Mouse (Mus musculus) olfactory bulb, adult 2 months (tissue): ENCODE measurements around the gene Nubpl. TPM values are rescaled to one million over a fixed set of nuclear protein-coding genes. Genes with fewer than 3 reads are reported as not detected.
A peak's percentile ranks its signal among the peaks of the same experiment; 100 is the strongest.
"Not testable (repeated sequence)": the region's sequence is repeated elsewhere in the genome, so short reads cannot be mapped to it uniquely, and the experiment has no call there.

Source experiments
- H3K27ac ChIP-seq: fragments of 200-500 bp; 2 replicates; pipeline ENCODE4 v1.5.1; 2012; ENCODE audit warnings: low read depth, low read length; ENCODE audit not compliant: insufficient read depth
- H3K4me1 ChIP-seq: fragments of 200-500 bp; 2 replicates; pipeline ENCODE4 v1.6.1; 2012; ENCODE audit warnings: low read length; ENCODE audit not compliant: control insufficient read depth, insufficient read depth
- H3K4me3 ChIP-seq: fragments of 200-500 bp; 2 replicates; pipeline ENCODE4 v1.5.1; 2012; ENCODE audit warnings: mild to moderate bottlenecking, low read depth, low read length, moderate library complexity; ENCODE audit not compliant: insufficient read depth
- CTCF ChIP-seq: fragments of 200-500 bp; IDR thresholded peaks from 2 replicates; pipeline ENCODE4 v1.5.1; 2012; ENCODE audit warnings: low read depth, mild to moderate bottlenecking, low read length, moderate library complexity; ENCODE audit not compliant: insufficient read depth
- POLR2A ChIP-seq: fragments of 200-500 bp; IDR thresholded peaks from 2 replicates; pipeline ENCODE4 v1.6.1; 2012; ENCODE audit warnings: mild to moderate bottlenecking, low read depth, low read length, moderate library complexity; ENCODE audit not compliant: insufficient read depth
- WGBS: fragments of 180-500 bp; shearing (Covaris S2); methylation state at CpG from one replicate; pipeline ENCODE4 v1.1.7; 2018; 5-methylcytosine and 5-hydroxymethylcytosine counted together
- polyA plus RNA-seq: library from polyadenylated mRNA; stranded (reverse); fragments of >200 nt; gene quantifications from 2 replicates; pipeline ENCODE4 v1.2.4, GENCODE M21; 2012; ENCODE audit warnings: low replicate concordance; ENCODE audit not compliant: missing spikeins, insufficient read depth, insufficient read length

The Nubpl gene
- not detected in 2 replicates for polyA plus RNA-seq

- under 1% methylated on average over 32 of the region's 32 CpGs for WGBS
- Histone ChIP-seq H3K4me1 (no peaks in the 10 kb centered on the region), H3K4me3 (peak within 1 kb of the TSS; percentile 78), H3K27ac (0 out of 2 replicates have a peak within 1 kb of the TSS, but pooled peaks have one; percentile 12)
- no peak for TF ChIP-seq CTCF
- TF ChIP-seq POLR2A: peak; percentile 76
These were observed at the start of gene Nubpl for GRCm38 (mm10) chr12:52097650-52098070. Gene Nubpl (plus strand): TSS chr12:52097737.

GRCm38 (mm10) chr12:52049324-52049723 is 48.2 kb upstream of the Nubpl start:
- 69% methylated on average over 2 of the region's 2 CpGs for WGBS
- H3K4me1 ChIP-seq: peaks cover 2% of the 10 kb centered on the region; the same call in 1 of the 2 replicates
- no peak overlapping the region for H3K4me3 ChIP-seq
- H3K27ac ChIP-seq: no peak overlapping the region
- no peak for TF ChIP-seq POLR2A
- no peak for TF ChIP-seq CTCF

GRCm38 (mm10) chr12:52079296-52079695 is 18.2 kb upstream of the Nubpl start:
- WGBS: 50% methylated on average over 2 of the region's 3 CpGs
- H3K4me1 ChIP-seq, H3K4me3 ChIP-seq: not testable (repeated sequence)

GRCm38 (mm10) chr12:52097049-52097649 is 388 bp upstream of the Nubpl start:
- Histone ChIP-seq H3K4me3 (0 out of 2 replicates have a peak overlapping the region, but pooled peaks have one; percentile 78), H3K4me1 (no peaks in the 10 kb centered on the region), H3K27ac (no peak overlapping the region)
- 70% methylated on average over 13 of the region's 13 CpGs for WGBS
- no peak for TF ChIP-seq POLR2A

More at GRCm38 (mm10) chr12:52079296-52079695, 18.2 kb upstream of the Nubpl start:
- H3K27ac ChIP-seq: not testable (repeated sequence)

- no peak overlapping the region for H3K27ac ChIP-seq
- no peak overlapping the region for H3K4me3 ChIP-seq
- H3K4me1 ChIP-seq: no peaks in the 10 kb centered on the region; the same call in 1 of the 2 replicates
- TF ChIP-seq CTCF (no peak), POLR2A (no peak)
These were observed 22.7 kb downstream of the Nubpl start for GRCm38 (mm10) chr12:52120276-52120675.

GRCm38 (mm10) chr12:52126407-52126806 is 28.9 kb downstream of the Nubpl start:
- no peak for TF ChIP-seq POLR2A
- TF ChIP-seq CTCF: no peak
- 58% methylated on average over 3 of the region's 3 CpGs for WGBS
- no peak overlapping the region for H3K27ac ChIP-seq

GRCm38 (mm10) chr12:52129072-52129471 is 31.5 kb downstream of the Nubpl start:
- H3K4me1 ChIP-seq: no peaks in the 10 kb centered on the region; the same call in 1 of the 2 replicates
- WGBS: 94% methylated on average over 3 of the region's 3 CpGs
- no peak overlapping the region for H3K27ac ChIP-seq
- TF ChIP-seq CTCF (no peak), POLR2A (no peak)
- H3K4me3 ChIP-seq: no peak overlapping the region

More at GRCm38 (mm10) chr12:52126407-52126806, 28.9 kb downstream of the Nubpl start:
- no peaks in the 10 kb centered on the region for H3K4me1 ChIP-seq
- no peak overlapping the region for H3K4me3 ChIP-seq

- TF ChIP-seq POLR2A (no peak), CTCF (no peak)
- no peak overlapping the region for H3K4me3 ChIP-seq
- H3K4me1 ChIP-seq: no peaks in the 10 kb centered on the region; the same call in 1 of the 2 replicates
- no peak overlapping the region for H3K27ac ChIP-seq
- 54% methylated on average over 10 of the region's 10 CpGs for WGBS
These were observed 34.7 kb downstream of the Nubpl start for GRCm38 (mm10) chr12:52132256-52132655.

GRCm38 (mm10) chr12:52138296-52138695 is 40.8 kb downstream of the Nubpl start:
- Histone ChIP-seq H3K4me3 (no peak overlapping the region), H3K27ac (no peak overlapping the region), H3K4me1 (peaks cover 3% of the 10 kb centered on the region)
- WGBS: 23% methylated on average over 4 of the region's 4 CpGs
- no peak for TF ChIP-seq CTCF
- TF ChIP-seq POLR2A: no peak
